Mouse (Mus musculus) heart, embryonic 16.5 days (tissue): ENCODE data around the gene Ank3. TPM values are rescaled to one million over a fixed set of nuclear protein-coding genes. Genes with fewer than 3 reads are reported as not detected.

Experiments
- ATAC-seq: fragments of 200-750 bp; cut with Nextera tagmentation; replicated peaks from 2 replicates; pipeline ENCODE4 v1.8.0; 2017; ENCODE audit warnings: moderate number of reproducible peaks; ENCODE audit not compliant: insufficient read depth, low FRiP score; ENCODE audit errors: extremely low read depth
- H3K27ac ChIP-seq: fragments of 300-500 bp; sonication (generic); 2 replicates; pipeline ENCODE4 v1.5.1; 2014; ENCODE audit warnings: mild to moderate bottlenecking, low read length, control low read depth, moderate library complexity
- H3K27me3 ChIP-seq: fragments of 300-500 bp; sonication (generic); 2 replicates; pipeline ENCODE4 v1.6.1; 2014; ENCODE audit warnings: low read length, mixed read lengths; ENCODE audit not compliant: control insufficient read depth, insufficient read depth
- H3K36me3 ChIP-seq: fragments of 300-500 bp; sonication (generic); 2 replicates; pipeline ENCODE4 v1.6.1; 2014; ENCODE audit not compliant: control insufficient read depth, insufficient read depth
- H3K4me1 ChIP-seq: fragments of 300-500 bp; sonication (generic); 2 replicates; pipeline ENCODE4 v1.6.1; 2014; ENCODE audit warnings: low read length, mixed read lengths; ENCODE audit not compliant: control insufficient read depth, insufficient read depth
- H3K4me2 ChIP-seq: fragments of 300-500 bp; sonication (generic); 2 replicates; pipeline ENCODE4 v1.6.1; 2014; ENCODE audit warnings: low read depth, mild to moderate bottlenecking, control low read depth, low read length
- H3K4me3 ChIP-seq: fragments of 300-500 bp; sonication (generic); 2 replicates; pipeline ENCODE4 v1.5.1; 2014; ENCODE audit warnings: mild to moderate bottlenecking, control low read depth, low read length
- H3K9ac ChIP-seq: fragments of 300-500 bp; sonication (generic); 2 replicates; pipeline ENCODE4 v1.6.1; 2014; ENCODE audit warnings: low read length, control low read depth
- H3K9me3 ChIP-seq: fragments of 300-500 bp; sonication (generic); replicated peaks from 2 replicates; pipeline ENCODE4 v1.6.1; 2016; ENCODE audit warnings: low read length; ENCODE audit not compliant: control insufficient read depth
- WGBS: fragments of 180-500 bp; shearing (Covaris S2); extraction: QIAGEN DNeasy Blood & Tissue Kit; methylation state at CpG from one replicate; pipeline ENCODE4 v1.1.7; 2014; 5-methylcytosine and 5-hydroxymethylcytosine counted together
- polyA plus RNA-seq: library from polyadenylated mRNA; unstranded; fragments of >200 nt; fragmentation: Nextera tagmentation; extraction: Ambion mirVana; gene quantifications from 2 replicates; pipeline ENCODE4 v1.2.1, GENCODE M21; 2015

The Ank3 gene
- polyA plus RNA-seq, 1 experiment from 2014 or later: 33.2 TPM

DNA sequence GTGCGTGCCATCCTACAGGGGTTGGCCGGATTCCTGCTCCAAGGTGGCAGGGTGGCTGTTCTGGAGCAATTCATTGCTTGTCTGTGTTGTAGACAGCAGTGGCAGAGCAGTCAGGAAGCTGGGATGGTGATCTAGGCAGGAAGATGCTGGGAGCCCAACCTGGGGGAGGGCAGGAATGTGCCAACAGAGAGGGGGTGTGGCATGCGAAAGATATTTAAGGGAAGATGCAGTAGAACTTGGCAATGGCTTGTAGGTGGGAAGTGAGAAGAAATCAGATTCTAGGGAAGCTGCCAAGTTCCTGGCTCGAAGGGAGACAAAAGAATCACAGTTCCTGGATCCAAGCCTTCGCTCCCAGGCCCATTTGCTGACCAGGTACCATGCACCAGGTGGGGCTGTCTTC is 312.2 kb downstream of the Ank3 start:
- Histone ChIP-seq H3K4me1 (peaks cover 21% of the 10 kb centered on the region), H3K9ac (no peak overlapping the region), H3K9me3 (no peaks in the 10 kb centered on the region), H3K27me3 (no peaks in the 10 kb centered on the region), H3K36me3 (no peaks in the 10 kb centered on the region), H3K4me3 (no peak overlapping the region), H3K27ac (no peak overlapping the region), H3K4me2 (no peak overlapping the region)
- ATAC-seq: no peak
- WGBS: 72% methylated on average over 5 of the region's 5 CpGs

DNA sequence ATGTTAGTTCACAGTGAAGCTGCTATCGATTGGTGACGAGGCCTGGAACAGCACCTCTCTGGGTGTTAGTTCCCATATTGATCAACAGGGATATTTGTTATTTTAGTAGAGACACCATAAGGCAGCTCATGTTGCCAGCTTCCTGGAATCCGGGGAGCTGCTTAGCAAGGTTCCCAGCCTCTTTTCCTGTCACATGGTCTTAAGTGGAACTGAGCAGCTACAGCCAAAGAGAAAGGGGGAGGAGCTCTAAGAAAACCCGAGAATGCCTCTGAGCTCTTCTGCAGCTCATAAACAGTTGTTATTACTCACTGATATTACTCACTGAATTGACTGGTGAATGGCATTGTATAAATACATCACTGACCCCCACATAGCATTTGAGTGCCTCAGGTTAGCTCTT is 318.3 kb downstream of the Ank3 start:
- Histone ChIP-seq H3K27me3 (no peaks in the 10 kb centered on the region), H3K4me1 (peaks cover 11% of the 10 kb centered on the region), H3K36me3 (no peaks in the 10 kb centered on the region), H3K9me3 (no peaks in the 10 kb centered on the region), H3K4me3 (no peak overlapping the region), H3K9ac (no peak overlapping the region), H3K27ac (no peak overlapping the region), H3K4me2 (no peak overlapping the region)
- ATAC-seq: no peak
- WGBS: 60% methylated on average over 4 of the region's 4 CpGs

DNA sequence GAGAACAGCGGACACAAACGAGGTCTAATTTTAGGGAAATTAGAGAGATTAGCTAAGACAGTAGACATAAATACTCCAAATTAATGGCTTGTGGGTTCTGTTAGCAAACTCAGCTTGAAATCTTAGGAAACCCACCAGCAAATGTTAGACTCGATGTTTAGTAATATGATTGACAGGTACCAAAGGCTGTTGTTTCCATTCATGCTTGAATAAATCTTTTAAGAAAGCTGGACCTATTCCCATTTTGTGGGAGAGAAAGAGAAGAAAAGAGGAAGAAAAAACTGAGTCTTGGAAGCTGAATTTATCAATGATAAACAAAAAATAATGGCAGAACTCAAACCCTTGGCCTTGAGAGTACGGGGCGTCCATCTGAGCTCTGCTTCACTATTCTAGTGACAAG is 320.8 kb downstream of the Ank3 start:
- 79% methylated on average over 5 of the region's 5 CpGs for WGBS

DNA sequence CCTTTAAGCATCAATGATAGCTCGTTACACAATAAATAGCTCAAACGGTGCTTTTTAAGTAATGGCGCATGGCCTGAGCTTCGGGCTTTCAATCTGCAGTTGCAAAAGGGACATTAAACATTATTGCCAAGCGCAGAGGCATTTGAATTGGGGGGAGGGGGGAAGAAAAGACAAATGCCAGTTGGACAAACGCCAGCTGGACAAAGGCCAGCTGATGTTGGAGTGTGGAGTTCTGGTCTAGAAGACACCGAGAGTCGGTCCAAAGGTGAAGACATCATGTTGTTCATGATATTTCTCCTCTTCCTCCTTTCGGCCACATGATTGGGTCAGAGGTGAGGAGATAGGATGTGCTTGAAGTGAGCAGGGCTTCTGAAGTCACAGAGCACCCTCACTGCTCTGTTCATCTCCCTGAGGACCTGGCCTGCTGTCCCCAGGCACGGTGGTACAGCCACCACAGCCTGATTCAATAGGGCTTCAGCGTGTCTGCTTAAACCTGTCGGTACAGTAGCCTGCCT is 321.4 kb downstream of the Ank3 start:
- H3K27me3 ChIP-seq: no peaks in the 10 kb centered on the region
- no peak for ATAC-seq
- 40% methylated on average over 12 of the region's 12 CpGs for WGBS
- no peaks in the 10 kb centered on the region for H3K36me3 ChIP-seq
- peaks cover 11% of the 10 kb centered on the region for H3K4me1 ChIP-seq
- peak overlapping the region; percentile 13; the same call in 1 of the 2 replicates for H3K4me2 ChIP-seq
- H3K9ac ChIP-seq: no peak overlapping the region
- no peak overlapping the region for H3K27ac ChIP-seq
- H3K4me3 ChIP-seq: no peak overlapping the region
- no peaks in the 10 kb centered on the region for H3K9me3 ChIP-seq

More for the DNA sequence above, 320.8 kb downstream of the Ank3 start:
- Histone ChIP-seq H3K27me3 (no peaks in the 10 kb centered on the region), H3K4me2 (peak overlapping the region; percentile 13; the same call in 1 of the 2 replicates), H3K4me1 (peaks cover 11% of the 10 kb centered on the region), H3K4me3 (no peak overlapping the region), H3K9me3 (no peaks in the 10 kb centered on the region), H3K36me3 (no peaks in the 10 kb centered on the region), H3K9ac (no peak overlapping the region), H3K27ac (no peak overlapping the region)
- no peak for ATAC-seq

DNA sequence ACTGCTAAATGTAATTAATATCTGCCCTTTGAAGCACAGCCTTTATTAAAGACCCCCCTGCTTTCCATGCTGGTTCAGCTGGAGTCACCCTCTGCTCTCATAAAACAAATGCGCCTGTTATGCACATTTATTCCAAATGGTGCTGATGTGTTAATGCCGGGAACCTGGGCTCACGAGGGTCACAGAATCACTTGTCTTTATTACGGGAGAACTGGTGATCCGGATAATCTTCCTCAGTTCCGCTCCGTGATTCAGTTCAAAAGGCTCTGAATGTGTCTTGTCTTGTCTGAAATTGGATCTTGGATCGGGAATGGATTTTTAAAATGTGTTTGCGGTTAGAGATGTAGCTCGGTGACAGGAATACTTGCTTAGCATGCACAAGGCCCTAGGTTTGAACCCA is 321.9 kb downstream of the Ank3 start:
- Histone ChIP-seq H3K4me1 (peaks cover 11% of the 10 kb centered on the region), H3K36me3 (no peaks in the 10 kb centered on the region), H3K27ac (no peak overlapping the region), H3K4me2 (no peak overlapping the region), H3K9ac (no peak overlapping the region), H3K27me3 (no peaks in the 10 kb centered on the region), H3K9me3 (no peaks in the 10 kb centered on the region), H3K4me3 (no peak overlapping the region)
- no peak for ATAC-seq
- WGBS: 85% methylated on average over 10 of the region's 10 CpGs

DNA sequence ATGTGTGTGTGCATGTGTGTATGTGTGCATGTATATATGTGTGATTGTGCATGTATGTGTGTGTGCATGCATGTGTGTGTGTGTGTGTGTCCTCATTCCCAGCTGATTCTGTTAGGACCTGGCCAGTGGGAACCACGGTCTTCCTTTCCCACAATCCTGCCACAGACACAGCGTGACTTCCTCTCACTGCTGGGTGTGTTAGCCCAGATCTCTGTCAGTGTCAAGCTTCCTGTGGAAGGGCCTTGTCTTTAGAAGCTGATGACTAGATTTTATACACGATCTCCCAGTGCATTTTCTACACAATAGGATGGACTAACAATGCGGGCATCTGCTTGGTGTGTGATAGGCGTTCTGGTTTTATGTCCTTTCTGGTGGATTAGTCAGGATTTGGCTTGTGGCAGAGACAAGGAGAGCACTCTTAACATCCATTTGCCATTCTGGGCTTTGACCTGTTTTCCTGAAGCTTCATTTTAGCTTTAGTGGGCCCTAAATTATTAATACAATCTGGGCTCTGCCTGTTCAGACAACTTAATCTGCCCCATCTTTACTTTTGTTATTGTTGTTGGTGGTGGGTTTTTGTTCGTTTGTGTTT is 322.4 kb downstream of the Ank3 start:
- Histone ChIP-seq H3K4me1 (peaks cover 11% of the 10 kb centered on the region), H3K36me3 (no peaks in the 10 kb centered on the region), H3K27ac (no peak overlapping the region), H3K9me3 (no peaks in the 10 kb centered on the region), H3K27me3 (no peaks in the 10 kb centered on the region), H3K4me3 (no peak overlapping the region), H3K4me2 (no peak overlapping the region), H3K9ac (no peak overlapping the region)
- ATAC-seq: no peak
- WGBS: 71% methylated on average over 6 of the region's 6 CpGs

DNA sequence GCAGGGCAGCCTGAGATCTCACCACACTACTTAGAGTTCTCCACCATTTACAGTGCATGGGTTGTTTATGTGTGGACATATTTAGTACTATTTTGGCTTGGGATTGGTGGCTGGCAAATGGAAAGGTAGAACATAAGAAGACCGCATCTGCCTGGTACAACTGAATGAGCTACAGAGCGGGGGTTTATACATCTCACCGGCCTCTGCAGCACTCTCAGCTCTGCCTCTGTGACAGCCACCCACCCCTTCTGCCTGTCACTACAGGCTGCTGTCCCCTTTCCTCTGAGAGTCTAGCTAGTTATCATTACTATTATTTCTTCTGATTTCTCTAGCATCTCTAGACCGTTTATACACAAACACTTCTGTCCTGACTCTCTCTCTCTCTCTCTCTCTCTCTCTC is 325.6 kb downstream of the Ank3 start:
- no peaks in the 10 kb centered on the region for H3K36me3 ChIP-seq
- no peaks in the 10 kb centered on the region for H3K9me3 ChIP-seq
- no peaks in the 10 kb centered on the region for H3K27me3 ChIP-seq
- H3K27ac ChIP-seq: no peak overlapping the region
- no peak for ATAC-seq
- H3K4me2 ChIP-seq: no peak overlapping the region
- peaks cover 11% of the 10 kb centered on the region for H3K4me1 ChIP-seq
- no peak overlapping the region for H3K4me3 ChIP-seq
- H3K9ac ChIP-seq: no peak overlapping the region
- 89% methylated on average over 4 of the region's 4 CpGs for WGBS

DNA sequence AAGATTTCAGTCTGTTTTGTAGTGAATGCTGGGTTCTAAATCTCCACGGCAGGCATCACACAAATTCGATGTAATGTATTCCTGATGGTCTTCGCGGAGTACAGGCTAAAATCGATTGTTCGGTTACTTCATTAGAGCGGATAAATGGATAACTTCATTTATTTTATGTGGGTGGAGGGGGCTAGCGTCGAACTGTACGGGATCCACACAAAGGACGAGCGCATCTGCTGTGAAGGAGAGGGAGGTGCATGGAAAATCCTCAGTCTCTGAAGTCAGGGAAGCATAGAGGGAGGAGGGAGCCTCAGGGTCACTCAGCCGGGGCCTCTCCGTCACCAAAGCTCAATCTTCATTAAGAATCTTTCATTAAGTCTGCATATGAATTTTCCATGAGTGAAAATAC is 326.5 kb downstream of the Ank3 start:
- H3K36me3 ChIP-seq: no peaks in the 10 kb centered on the region
- H3K27ac ChIP-seq: no peak overlapping the region
- 91% methylated on average over 14 of the region's 14 CpGs for WGBS

DNA sequence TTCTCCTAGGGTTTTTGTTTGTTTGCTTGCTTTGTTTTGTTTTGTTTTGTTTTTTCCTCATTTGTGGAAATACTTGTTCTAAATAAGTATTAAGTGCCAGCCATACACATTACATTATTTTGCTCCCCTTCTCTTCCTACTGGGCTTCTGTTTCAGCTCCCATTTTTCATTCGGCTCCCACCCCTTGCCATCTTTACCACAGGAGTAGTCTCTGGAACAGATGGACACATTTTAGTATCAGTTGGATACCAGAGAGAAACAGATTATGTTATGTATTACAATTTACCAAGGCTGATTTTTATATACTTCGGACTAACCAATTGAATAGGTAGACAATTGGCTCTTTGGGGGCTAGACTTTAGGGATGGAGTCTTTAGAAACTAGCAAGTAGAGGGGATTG is 327.7 kb downstream of the Ank3 start:
- no peaks in the 10 kb centered on the region for H3K36me3 ChIP-seq
- ATAC-seq: no peak
- H3K27me3 ChIP-seq: no peaks in the 10 kb centered on the region
- H3K4me2 ChIP-seq: no peak overlapping the region
- no peak overlapping the region for H3K9ac ChIP-seq
- no peak overlapping the region for H3K4me3 ChIP-seq
- 92% methylated on average over 2 of the region's 2 CpGs for WGBS
- no peak overlapping the region for H3K27ac ChIP-seq
- H3K4me1 ChIP-seq: peaks cover 1% of the 10 kb centered on the region; the same call in 1 of the 2 replicates
- H3K9me3 ChIP-seq: no peaks in the 10 kb centered on the region

More for the DNA sequence above, 326.5 kb downstream of the Ank3 start:
- no peak overlapping the region for H3K9ac ChIP-seq
- peaks cover 4% of the 10 kb centered on the region for H3K4me1 ChIP-seq
- no peaks in the 10 kb centered on the region for H3K9me3 ChIP-seq
- no peak overlapping the region for H3K4me2 ChIP-seq
- no peak overlapping the region for H3K4me3 ChIP-seq
- H3K27me3 ChIP-seq: no peaks in the 10 kb centered on the region
- ATAC-seq: no peak
